10 mouse cellular contexts compared by ENCODE assay signal in genomic region chr15:3423177-3423576, GRCm38 (mm10).
DNase-seq lines count a peak whose midpoint lies in the region; ATAC-seq lines count a peak whose summit lies in the region.
"Had no signal": no experiment of that assay in that cellular context is flagged by ENCODE, and none has a peak within 500 bp of the region (broad histone marks: within the 10 kb centered on the region; RNA-seq: fewer than 3 reads in every experiment).

No protein-coding gene starts in this region.

- no peaks in the 10 kb centered on the region for H3K27me3 ChIP-seq in kidney, embryonic 14.5 days (ENCODE audit: control insufficient read depth, insufficient read depth, low read length)
- H3K27me3 ChIP-seq in embryonic facial prominence, embryonic 15.5 days = no peaks in the 10 kb centered on the region
- H3K27me3 ChIP-seq in heart, embryonic 13.5 days (replicated peaks) = no peaks in the 10 kb centered on the region
- no peaks in the 10 kb centered on the region for H3K27me3 ChIP-seq in forebrain, embryonic 13.5 days
- H3K27me3 ChIP-seq: embryonic facial prominence, embryonic 12.5 days had no signal

- DNase-seq in kidney, postnatal 10 days = peak; percentile 54
- DNase-seq in lung, postnatal 4 days = peak; percentile 51 to 68
- DNase-seq in spleen, adult 12 weeks (ENCODE audit: low spot score) = no peak

- 0 out of 2 replicates have a peak, but pooled peaks cover 4% of the 10 kb centered on the region for H3K4me1 ChIP-seq in kidney, embryonic 14.5 days (ENCODE audit: control insufficient read depth, insufficient read depth, low read length)
- H3K4me1 ChIP-seq in embryonic facial prominence, embryonic 15.5 days = no peaks in the 10 kb centered on the region
- H3K4me1 ChIP-seq in heart, embryonic 13.5 days = peaks cover 41% of the 10 kb centered on the region
- no peaks in the 10 kb centered on the region for H3K4me1 ChIP-seq in forebrain, embryonic 13.5 days

- no peak for ATAC-seq in kidney, embryonic 14.5 days (ENCODE audit: low FRiP score, low TSS enrichment)
- peak; percentile 54; the same call in 1 of the 2 replicates for ATAC-seq in embryonic facial prominence, embryonic 15.5 days (ENCODE audit: insufficient number of reproducible peaks, low FRiP score, low TSS enrichment, low read depth)
- ATAC-seq in heart, embryonic 13.5 days (ENCODE audit: extremely low read depth, insufficient number of reproducible peaks, low FRiP score, low TSS enrichment) = no peak
- ATAC-seq in forebrain, embryonic 13.5 days = no peak
- no peak for ATAC-seq in granulocyte monocyte progenitor cell, adult 5-6 weeks (replicated peaks; ENCODE audit: poor library complexity, severe bottlenecking)

- H3K4me2 ChIP-seq in kidney, embryonic 14.5 days (replicated peaks; ENCODE audit: low read depth, low read length) = no peak overlapping the region
- no peak overlapping the region for H3K4me2 ChIP-seq in embryonic facial prominence, embryonic 15.5 days (replicated peaks)
- H3K4me2 ChIP-seq in heart, embryonic 13.5 days = no peak overlapping the region
- H3K4me2 ChIP-seq in forebrain, embryonic 13.5 days = no peak overlapping the region
- H3K4me2 ChIP-seq: embryonic facial prominence, embryonic 12.5 days had no signal

- no peak overlapping the region for H3K4me3 ChIP-seq in kidney, embryonic 14.5 days (ENCODE audit: low read length)
- no peak overlapping the region for H3K4me3 ChIP-seq in embryonic facial prominence, embryonic 15.5 days (replicated peaks)
- H3K4me3 ChIP-seq in heart, embryonic 13.5 days = no peak overlapping the region
- H3K4me3 ChIP-seq in forebrain, embryonic 13.5 days = no peak overlapping the region
- H3K4me3 ChIP-seq: embryonic facial prominence, embryonic 12.5 days had no signal

- H3K9me3 ChIP-seq in kidney, embryonic 14.5 days (ENCODE audit: control insufficient read depth, low read length) = no peaks in the 10 kb centered on the region
- H3K9me3 ChIP-seq in embryonic facial prominence, embryonic 15.5 days (replicated peaks) = no peaks in the 10 kb centered on the region
- H3K9me3 ChIP-seq in heart, embryonic 13.5 days = no peaks in the 10 kb centered on the region
- H3K9me3 ChIP-seq in forebrain, embryonic 13.5 days (replicated peaks) = no peaks in the 10 kb centered on the region
- H3K9me3 ChIP-seq: embryonic facial prominence, embryonic 12.5 days had no signal

- H3K9ac ChIP-seq in kidney, embryonic 14.5 days (ENCODE audit: low read depth, low read length) = no peak overlapping the region
- H3K9ac ChIP-seq in embryonic facial prominence, embryonic 15.5 days = no peak overlapping the region
- no peak overlapping the region for H3K9ac ChIP-seq in heart, embryonic 13.5 days
- no peak overlapping the region for H3K9ac ChIP-seq in forebrain, embryonic 13.5 days
- H3K9ac ChIP-seq: embryonic facial prominence, embryonic 12.5 days had no signal

- WGBS in kidney, embryonic 14.5 days = 77% methylated on average over 4 of the region's 4 CpGs
- 41% methylated on average over 4 of the region's 4 CpGs for WGBS in embryonic facial prominence, embryonic 15.5 days
- WGBS in heart, embryonic 13.5 days = 35% methylated on average over 4 of the region's 4 CpGs
- 65% methylated on average over 4 of the region's 4 CpGs for WGBS in forebrain, embryonic 13.5 days

- no peaks in the 10 kb centered on the region for H3K36me3 ChIP-seq in kidney, embryonic 14.5 days (ENCODE audit: control insufficient read depth, insufficient read depth, low read length)
- no peaks in the 10 kb centered on the region for H3K36me3 ChIP-seq in embryonic facial prominence, embryonic 15.5 days
- H3K36me3 ChIP-seq in heart, embryonic 13.5 days = peaks cover 4% of the 10 kb centered on the region; the same call in 1 of the 2 replicates
- no peaks in the 10 kb centered on the region for H3K36me3 ChIP-seq in forebrain, embryonic 13.5 days (ENCODE audit: poor library complexity, severe bottlenecking)
- H3K36me3 ChIP-seq: embryonic facial prominence, embryonic 12.5 days had no signal

- H3K27ac ChIP-seq in kidney, embryonic 14.5 days (ENCODE audit: low read depth, low read length) = no peak overlapping the region
- no peak overlapping the region for H3K27ac ChIP-seq in embryonic facial prominence, embryonic 15.5 days (replicated peaks)
- peak overlapping the region; percentile 65 for H3K27ac ChIP-seq in heart, embryonic 13.5 days (replicated peaks)
- no peak overlapping the region for H3K27ac ChIP-seq in forebrain, embryonic 13.5 days
- H3K27ac ChIP-seq: embryonic facial prominence, embryonic 12.5 days; stomach, postnatal 0 days had no signal
